Mouse (Mus musculus): Measurements from ENCODE around the gene Rdh16.

- TF ChIP-seq CTCF (IDR thresholded peaks at IDR 0.05; ENCODE audit: low read depth, low read length) (no peak), POLR2A (IDR thresholded peaks at IDR 0.05; ENCODE audit: insufficient read depth, low read length) (no peak), EP300 (IDR thresholded peaks at IDR 0.05; ENCODE audit: insufficient read depth, low read depth, low read length) (no peak)
Observed at GRCm38 (mm10) chr10:127755770-127756468, 45.0 kb upstream of the Rdh16 start.
